Mouse (Mus musculus) heart, postnatal 0 days (tissue): ENCODE data around the gene Aifm2.

Experiments used
- CTCF ChIP-seq: IDR thresholded peaks from 2 replicates; pipeline ENCODE4 v1.5.1; 2016; ENCODE audit warnings: antibody characterized with exemption, control low read depth, low read depth
- EP300 ChIP-seq: IDR thresholded peaks from 2 replicates; pipeline ENCODE4 v1.6.1; 2016; ENCODE audit warnings: antibody characterized with exemption, low read depth

GRCm38 (mm10) chr10:61738126-61738525, 23.1 kb downstream of the Aifm2 start:
- TF ChIP-seq EP300 (no peak), CTCF (no peak)
